Mouse (Mus musculus) stomach, embryonic 14.5 days (tissue): ENCODE data around the gene Pigp. TPM values are rescaled to one million over a fixed set of nuclear protein-coding genes. Genes with fewer than 3 reads are reported as not detected.

ENCODE experiments used
- ATAC-seq: fragments of 200-750 bp; cut with Nextera tagmentation; 2 replicates; pipeline ENCODE4 v1.8.0; 2017; ENCODE audit warnings: low read depth, moderate TSS enrichment; ENCODE audit not compliant: insufficient number of reproducible peaks, insufficient read depth, low FRiP score
- H3K27ac ChIP-seq: fragments of 300-500 bp; sonication (generic); 2 replicates; pipeline ENCODE4 v1.5.1; 2014; ENCODE audit warnings: mild to moderate bottlenecking, low read length, moderate library complexity, mixed read lengths
- H3K27me3 ChIP-seq: fragments of 300-500 bp; sonication (generic); 2 replicates; pipeline ENCODE4 v1.6.1; 2014; ENCODE audit warnings: low read length, control low read depth, mixed read lengths; ENCODE audit not compliant: control insufficient read depth, insufficient read depth
- H3K36me3 ChIP-seq: fragments of 300-500 bp; sonication (generic); 2 replicates; pipeline ENCODE4 v1.6.1; 2014; ENCODE audit warnings: mild to moderate bottlenecking, control low read depth, low read length, moderate library complexity, mixed read lengths; ENCODE audit not compliant: control insufficient read depth, insufficient read depth
- H3K4me1 ChIP-seq: fragments of 300-500 bp; sonication (generic); 2 replicates; pipeline ENCODE4 v1.6.1; 2014; ENCODE audit warnings: low read length, control low read depth, mixed read lengths; ENCODE audit not compliant: control insufficient read depth, insufficient read depth
- H3K4me2 ChIP-seq: fragments of 300-500 bp; sonication (generic); replicated peaks from 2 replicates; pipeline ENCODE4 v1.6.1; 2014; ENCODE audit warnings: low read depth, low read length, control low read depth
- H3K4me3 ChIP-seq: fragments of 300-500 bp; sonication (generic); 2 replicates; pipeline ENCODE4 v1.5.1; 2014; ENCODE audit warnings: low read depth, low read length, control low read depth
- H3K9ac ChIP-seq: fragments of 300-500 bp; sonication (generic); replicated peaks from 2 replicates; pipeline ENCODE4 v1.6.1; 2014; ENCODE audit warnings: low read depth, mild to moderate bottlenecking, control low read depth, low read length, moderate library complexity, mixed read lengths
- H3K9me3 ChIP-seq: fragments of 300-500 bp; sonication (generic); 2 replicates; pipeline ENCODE4 v1.6.1; 2016; ENCODE audit warnings: low read depth, low read length, control low read depth; ENCODE audit not compliant: control insufficient read depth
- WGBS: fragments of 180-500 bp; shearing (Covaris S2); extraction: QIAGEN DNeasy Blood & Tissue Kit; methylation state at CpG from one replicate; pipeline ENCODE4 v1.1.7; 2014; 5-methylcytosine and 5-hydroxymethylcytosine counted together
- polyA plus RNA-seq: library from polyadenylated mRNA; unstranded; fragments of >200 nt; fragmentation: Nextera tagmentation; extraction: Ambion mirVana; gene quantifications from 2 replicates; pipeline ENCODE4 v1.2.1, GENCODE M21; 2014

Pigp gene
- polyA plus RNA-seq, 1 experiment from 2014 or later = 105 TPM

DNA sequence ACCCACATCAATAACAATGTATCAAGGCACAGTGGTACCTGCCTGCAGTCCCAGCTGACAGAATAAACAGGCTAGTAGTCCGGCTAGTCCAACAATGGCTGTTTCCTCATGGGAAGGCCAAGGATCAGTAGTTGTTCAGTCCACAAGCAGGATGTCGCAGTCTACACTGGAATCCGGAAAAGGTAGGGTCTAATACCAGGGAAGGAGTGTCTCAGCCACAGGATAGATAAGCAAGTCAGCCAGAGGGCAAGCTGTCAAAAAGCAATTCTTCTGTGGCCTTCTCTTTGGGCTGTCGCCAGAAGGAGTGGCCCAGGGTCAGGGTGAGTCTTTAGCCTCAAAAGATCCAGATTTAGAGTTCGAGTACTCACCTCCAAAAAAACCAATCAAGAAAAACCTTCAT lies 53.9 kb downstream of the Pigp start:
- peaks cover 5% of the 10 kb centered on the region; the same call in 1 of the 2 replicates for H3K4me1 ChIP-seq
- no peaks in the 10 kb centered on the region for H3K36me3 ChIP-seq
- no peak overlapping the region for H3K27ac ChIP-seq
- WGBS = 64% methylated on average over 5 of the region's 5 CpGs
- H3K4me3 ChIP-seq = no peak overlapping the region
- no peaks in the 10 kb centered on the region for H3K9me3 ChIP-seq
- no peak for ATAC-seq
- no peak overlapping the region for H3K9ac ChIP-seq
- no peak overlapping the region for H3K4me2 ChIP-seq
- no peaks in the 10 kb centered on the region for H3K27me3 ChIP-seq

DNA sequence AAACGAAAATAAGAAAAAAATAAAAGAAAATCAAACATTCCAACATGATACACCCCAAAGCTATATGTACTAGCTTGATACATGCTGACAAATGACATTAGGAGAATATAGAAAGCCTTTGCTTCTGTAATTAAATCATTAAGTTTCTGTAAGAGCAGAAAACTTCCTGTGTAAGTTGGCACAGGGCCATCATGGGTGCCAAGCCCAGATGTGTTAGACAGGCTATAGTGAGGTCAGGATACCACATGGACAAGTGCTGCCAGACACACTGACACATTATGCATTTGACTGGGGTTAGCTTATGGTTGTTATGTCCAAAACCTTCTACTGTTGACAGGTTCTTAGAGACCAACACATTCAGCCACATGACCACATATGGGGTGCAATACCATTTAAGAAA lies 56.4 kb downstream of the Pigp start:
- Histone ChIP-seq H3K9me3 (no peaks in the 10 kb centered on the region), H3K4me3 (no peak overlapping the region), H3K36me3 (no peaks in the 10 kb centered on the region), H3K4me1 (peaks cover 7% of the 10 kb centered on the region; the same call in 1 of the 2 replicates), H3K27ac (no peak overlapping the region), H3K27me3 (no peaks in the 10 kb centered on the region), H3K4me2 (no peak overlapping the region), H3K9ac (no peak overlapping the region)
- WGBS = 47% methylated on average over 1 of the region's 1 CpGs
- no peak for ATAC-seq

DNA sequence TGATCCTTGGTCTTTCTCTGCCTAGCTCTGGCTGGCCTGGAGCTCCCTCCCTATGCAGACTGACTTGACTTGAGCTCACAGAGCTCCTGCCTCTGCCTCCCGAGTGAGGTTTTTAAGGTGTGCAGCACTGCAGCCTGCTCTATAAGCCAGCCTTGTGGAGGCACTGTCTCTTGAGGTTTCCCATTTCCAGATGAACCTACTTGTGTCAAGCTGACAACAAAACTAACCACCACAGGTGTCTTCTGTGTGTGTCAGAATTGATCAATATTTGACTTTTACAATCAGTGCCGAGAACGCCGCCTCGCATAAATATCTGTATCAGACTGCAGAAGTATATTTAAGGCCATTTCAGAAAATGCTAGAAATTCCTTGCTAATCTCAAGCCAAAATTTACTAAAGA lies 57.0 kb downstream of the Pigp start:
- Histone ChIP-seq H3K27ac (no peak overlapping the region), H3K36me3 (no peaks in the 10 kb centered on the region), H3K27me3 (no peaks in the 10 kb centered on the region), H3K4me1 (peaks cover 7% of the 10 kb centered on the region; the same call in 1 of the 2 replicates), H3K9me3 (no peaks in the 10 kb centered on the region), H3K4me3 (no peak overlapping the region), H3K9ac (no peak overlapping the region), H3K4me2 (no peak overlapping the region)
- ATAC-seq = no peak
- WGBS = 89% methylated on average over 5 of the region's 5 CpGs

DNA sequence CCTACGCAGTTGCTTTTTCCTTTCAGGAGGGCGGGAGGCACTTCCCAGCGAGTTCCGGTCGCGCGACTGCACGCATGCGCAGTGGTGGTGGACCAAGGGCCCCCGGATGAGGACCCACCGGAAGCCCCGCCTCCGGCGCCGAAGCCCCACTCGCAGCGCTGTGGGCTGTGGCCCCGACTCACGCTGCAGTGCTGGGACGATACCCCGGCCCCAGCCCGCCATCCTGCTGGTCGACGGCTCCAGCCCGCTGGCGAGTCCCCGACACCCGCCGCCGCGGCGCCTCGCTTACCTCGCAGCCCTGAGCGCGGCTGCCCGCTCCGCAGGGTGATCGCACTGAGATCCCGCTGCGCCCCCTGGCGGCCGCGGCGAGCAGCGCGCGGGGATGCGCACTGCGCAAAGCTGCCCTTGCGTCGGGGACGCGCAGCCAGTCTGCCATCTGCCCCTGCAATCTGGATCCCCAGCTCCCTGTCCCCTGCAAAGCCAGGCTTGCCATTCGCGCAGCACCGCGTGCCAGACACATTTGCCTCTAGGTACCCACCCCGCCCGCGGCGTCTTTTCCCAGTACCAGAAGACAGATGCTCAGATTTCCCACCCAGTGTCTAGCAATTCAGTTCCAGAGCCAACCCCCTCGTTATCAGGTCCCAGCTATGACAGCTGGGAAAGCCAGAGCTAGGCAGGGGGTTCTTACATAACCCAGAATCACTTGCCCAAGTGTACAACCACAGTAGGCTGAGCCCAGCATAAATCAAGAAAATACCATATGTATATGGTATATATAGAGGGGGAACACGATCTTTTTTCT lies 58.2 kb downstream of the Pigp start, which contains the start of gene Hlcs:
Hlcs (minus strand) TSS at position 343 of the 802 bp plus-strand sequence.
- ATAC-seq = peak; percentile 91
- Histone ChIP-seq H3K9ac (peak within 1 kb of the TSS; percentile 41), H3K4me1 (peaks cover 7% of the 10 kb centered on the region; the same call in 1 of the 2 replicates), H3K4me3 (peak within 1 kb of the TSS; percentile 36), H3K27ac (peak within 1 kb of the TSS; percentile 92), H3K27me3 (no peaks in the 10 kb centered on the region), H3K9me3 (no peaks in the 10 kb centered on the region), H3K36me3 (no peaks in the 10 kb centered on the region), H3K4me2 (peak within 1 kb of the TSS; percentile 66)
- WGBS = under 1% methylated on average over 63 of the region's 64 CpGs

DNA sequence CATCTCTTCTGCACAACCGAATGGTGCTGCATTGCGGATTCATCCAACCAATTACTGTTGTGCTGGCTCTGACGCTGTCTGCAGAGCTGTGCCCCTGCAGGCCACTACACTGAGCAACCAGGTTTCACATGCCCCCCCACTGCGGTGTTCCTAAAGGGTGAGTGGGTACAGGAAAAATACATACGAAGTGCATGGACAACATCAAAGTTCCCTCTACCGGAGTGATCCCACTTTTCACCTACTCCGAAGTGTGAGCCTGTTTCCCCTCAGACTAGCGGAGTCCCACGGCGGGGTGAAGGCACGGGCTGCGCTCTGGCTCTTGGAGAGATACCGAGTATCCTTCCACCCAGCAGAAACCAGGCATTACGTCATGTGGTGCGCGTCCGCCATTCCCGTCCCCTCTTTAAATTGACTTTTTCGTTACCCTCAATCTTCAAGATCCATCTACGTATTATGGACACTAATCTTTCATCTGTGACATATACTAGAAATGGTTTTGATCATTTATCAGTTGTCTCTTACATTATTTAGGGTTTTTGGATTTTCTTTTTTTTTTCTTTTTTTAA lies 58.9 kb downstream of the Pigp start:
- H3K27me3 ChIP-seq = no peaks in the 10 kb centered on the region
- peak; percentile 84 for ATAC-seq
- peak overlapping the region; percentile 92 for H3K27ac ChIP-seq
- no peaks in the 10 kb centered on the region for H3K36me3 ChIP-seq
- no peaks in the 10 kb centered on the region for H3K9me3 ChIP-seq
- peak overlapping the region; percentile 23 for H3K9ac ChIP-seq
- H3K4me2 ChIP-seq = peak overlapping the region; percentile 51
- peak overlapping the region; percentile 36 for H3K4me3 ChIP-seq
- H3K4me1 ChIP-seq = peaks cover 7% of the 10 kb centered on the region; the same call in 1 of the 2 replicates
- 0% methylated on average over 20 of the region's 20 CpGs for WGBS

DNA sequence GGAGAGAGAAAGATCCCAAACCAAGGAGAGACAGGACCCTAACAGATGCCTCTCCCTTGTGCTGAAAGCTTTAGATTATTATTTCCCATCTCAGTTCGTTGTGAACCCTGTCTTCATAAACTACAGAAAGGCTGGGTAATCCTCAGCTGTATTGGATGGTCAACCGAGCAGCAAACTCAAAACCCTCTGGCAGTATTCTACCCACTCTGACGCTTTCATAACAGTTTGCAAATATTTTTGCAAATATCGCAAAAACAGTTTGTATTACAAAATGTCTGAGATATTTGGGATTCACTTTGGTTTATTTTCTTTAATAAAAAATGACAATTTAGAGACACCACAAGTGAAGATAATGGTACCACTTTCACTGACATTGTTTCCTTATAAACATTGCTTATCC lies 59.7 kb downstream of the Pigp start:
- Histone ChIP-seq H3K4me2 (peak overlapping the region; percentile 51), H3K4me1 (peaks cover 11% of the 10 kb centered on the region; the same call in 1 of the 2 replicates), H3K9ac (no peak overlapping the region), H3K9me3 (no peaks in the 10 kb centered on the region), H3K27ac (no peak overlapping the region), H3K36me3 (no peaks in the 10 kb centered on the region), H3K27me3 (no peaks in the 10 kb centered on the region), H3K4me3 (peak overlapping the region; percentile 36; the same call in 1 of the 2 replicates)
- no peak for ATAC-seq
- 71% methylated on average over 4 of the region's 4 CpGs for WGBS

DNA sequence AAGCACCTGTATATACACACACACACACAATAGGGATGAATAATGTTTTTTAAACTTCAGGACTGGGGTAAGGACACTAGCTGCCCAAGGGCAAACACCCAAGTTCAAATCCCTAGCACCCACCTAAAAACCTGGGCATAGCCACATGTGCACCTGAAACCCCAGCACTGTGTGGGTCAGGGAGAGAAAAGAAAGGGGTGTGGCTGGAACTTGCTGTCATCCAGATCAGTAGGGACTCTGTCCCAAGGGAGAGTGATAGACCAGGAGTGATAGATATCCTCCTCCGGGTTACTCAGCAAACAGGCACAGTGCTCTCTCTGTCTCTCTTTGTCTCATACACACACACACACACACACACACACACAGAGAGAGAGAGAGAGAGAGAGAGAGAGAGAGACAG lies 60.2 kb downstream of the Pigp start:
- Histone ChIP-seq H3K9me3 (no peaks in the 10 kb centered on the region), H3K4me1 (peaks cover 11% of the 10 kb centered on the region; the same call in 1 of the 2 replicates), H3K4me2 (peak overlapping the region; percentile 51; the same call in 1 of the 2 replicates), H3K36me3 (no peaks in the 10 kb centered on the region), H3K9ac (no peak overlapping the region), H3K4me3 (no peak overlapping the region), H3K27ac (no peak overlapping the region), H3K27me3 (no peaks in the 10 kb centered on the region)
- 77% methylated on average over 1 of the region's 1 CpGs for WGBS
- no peak for ATAC-seq

DNA sequence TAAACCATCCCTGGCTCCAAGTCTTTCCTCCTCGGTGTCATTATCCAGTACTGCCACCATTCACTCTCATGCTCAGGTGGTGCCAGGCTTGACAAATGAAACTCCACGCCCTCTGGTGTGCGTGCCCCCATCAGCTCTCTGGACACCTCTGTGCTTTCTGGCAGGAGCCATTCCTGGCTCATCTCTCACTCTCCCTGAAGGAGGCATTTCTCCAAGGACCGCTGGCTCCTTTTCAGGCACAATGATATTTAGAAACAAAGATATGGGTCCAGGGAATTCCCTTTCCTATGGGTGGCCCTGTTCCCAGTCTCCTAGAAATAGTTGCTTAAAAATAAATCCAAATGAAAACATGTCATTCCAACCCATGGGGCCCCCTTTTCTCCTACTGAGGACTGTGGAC lies 62.6 kb downstream of the Pigp start:
- ATAC-seq = no peak
- Histone ChIP-seq H3K9me3 (no peaks in the 10 kb centered on the region), H3K27me3 (no peaks in the 10 kb centered on the region), H3K4me1 (peaks cover 11% of the 10 kb centered on the region; the same call in 1 of the 2 replicates), H3K4me2 (no peak overlapping the region), H3K27ac (no peak overlapping the region), H3K9ac (no peak overlapping the region), H3K36me3 (no peaks in the 10 kb centered on the region), H3K4me3 (no peak overlapping the region)
- 81% methylated on average over 4 of the region's 4 CpGs for WGBS
